Mouse (Mus musculus): ENCODE measurements around the gene Cort.

DNA sequence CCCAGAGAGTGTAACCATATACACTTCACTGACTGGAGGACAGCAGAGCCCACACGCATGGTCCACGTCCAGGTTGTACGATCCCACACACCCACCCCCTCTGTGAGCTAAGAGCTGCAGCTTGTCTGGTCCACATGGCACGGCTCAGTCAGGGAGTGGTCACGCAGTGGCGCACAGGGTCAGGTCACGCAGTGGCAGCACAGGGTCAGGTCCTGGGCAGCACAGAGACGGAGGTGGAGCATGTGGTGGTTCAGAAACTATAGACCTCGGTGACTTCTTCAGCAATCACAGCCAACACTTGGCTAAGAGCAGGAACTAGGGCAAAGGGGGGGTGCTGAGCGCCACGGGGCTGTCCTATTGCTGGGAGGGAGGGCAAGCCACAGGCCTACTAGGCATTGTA, 23.7 kb upstream of the Cort start:
- no peak for TF ChIP-seq CTCF (IDR thresholded peaks at IDR 0.05; ENCODE audit: low read depth, low read length)
- no peak for TF ChIP-seq EP300 (IDR thresholded peaks at IDR 0.05; ENCODE audit: insufficient read depth, low read depth, low read length)
- TF ChIP-seq POLR2A (IDR thresholded peaks at IDR 0.05; ENCODE audit: insufficient read depth, low read length): no peak

All from ES-Bruce4 (cell line).